Mouse (Mus musculus): Measurements from ENCODE around the gene Nefh. TPM values are rescaled to one million over a fixed set of nuclear protein-coding genes. Genes with fewer than 3 reads are reported as not detected.

Nefh gene
- polyA plus RNA-seq, 1 experiment from 2014 or later, result 0.66 TPM

GRCm38 (mm10) chr11:4949256-4950044, 1.6 kb upstream of the Nefh start:
- peaks cover 98% of the 10 kb centered on the region for H3K27me3 ChIP-seq (replicated peaks)
- H3K9me3 ChIP-seq (replicated peaks), result no peaks in the 10 kb centered on the region
- peaks cover 19% of the 10 kb centered on the region for H3K4me1 ChIP-seq (replicated peaks)
- no peaks in the 10 kb centered on the region for H3K36me3 ChIP-seq
- no peak overlapping the region for H3K4me3 ChIP-seq
- H3K4me2 ChIP-seq, result no peak overlapping the region
- ATAC-seq (ENCODE audit: insufficient number of reproducible peaks, low FRiP score), result peak; percentile 44; the same call in 1 of the 2 replicates
- WGBS, result 6% methylated on average over 23 of the region's 23 CpGs
- no peak overlapping the region for H3K27ac ChIP-seq (ENCODE audit: poor library complexity, severe bottlenecking)
- H3K9ac ChIP-seq, result no peak overlapping the region

GRCm38 (mm10) chr11:4948792-4949191, 928 bp upstream of the Nefh start:
- H3K4me1 ChIP-seq (replicated peaks), result peaks cover 16% of the 10 kb centered on the region
- no peaks in the 10 kb centered on the region for H3K9me3 ChIP-seq (replicated peaks)
- no peak overlapping the region for H3K4me3 ChIP-seq
- H3K27me3 ChIP-seq (replicated peaks), result peaks cover 98% of the 10 kb centered on the region
- WGBS, result 37% methylated on average over 8 of the region's 8 CpGs
- H3K27ac ChIP-seq (ENCODE audit: poor library complexity, severe bottlenecking), result no peak overlapping the region
- ATAC-seq (ENCODE audit: insufficient number of reproducible peaks, low FRiP score), result no peak
- no peak overlapping the region for H3K9ac ChIP-seq
- H3K4me2 ChIP-seq, result no peak overlapping the region
- no peaks in the 10 kb centered on the region for H3K36me3 ChIP-seq

- peak; percentile 44; the same call in 1 of the 2 replicates for ATAC-seq (ENCODE audit: insufficient number of reproducible peaks, low FRiP score)
- peaks cover 97% of the 10 kb centered on the region for H3K27me3 ChIP-seq (replicated peaks)
- H3K36me3 ChIP-seq, result no peaks in the 10 kb centered on the region
- H3K9me3 ChIP-seq (replicated peaks), result no peaks in the 10 kb centered on the region
- under 1% methylated on average over 120 of the region's 120 CpGs for WGBS
- peak overlapping the region; percentile 64 for H3K4me3 ChIP-seq
- H3K4me1 ChIP-seq (replicated peaks), result peaks cover 14% of the 10 kb centered on the region
- H3K9ac ChIP-seq, result peak overlapping the region; percentile 50
- no peak overlapping the region for H3K27ac ChIP-seq (ENCODE audit: poor library complexity, severe bottlenecking)
- H3K4me2 ChIP-seq, result peak overlapping the region; percentile 98
Measured at GRCm38 (mm10) chr11:4946947-4947812, 684 bp downstream of the Nefh start.

- Histone ChIP-seq H3K9ac (no peak overlapping the region), H3K9me3 (replicated peaks) (no peaks in the 10 kb centered on the region), H3K27ac (ENCODE audit: poor library complexity, severe bottlenecking) (no peak overlapping the region), H3K36me3 (no peaks in the 10 kb centered on the region), H3K4me1 (replicated peaks) (peaks cover 14% of the 10 kb centered on the region), H3K4me2 (peak overlapping the region; percentile 98), H3K4me3 (peak overlapping the region; percentile 64), H3K27me3 (replicated peaks) (peaks cover 94% of the 10 kb centered on the region)
- no peak for ATAC-seq (ENCODE audit: insufficient number of reproducible peaks, low FRiP score)
- whole genome bisulfite sequencing, result 47% methylated on average over 13 of the region's 13 CpGs
Measured at GRCm38 (mm10) chr11:4946530-4946929, 1.3 kb downstream of the Nefh start.

- no peak overlapping the region for H3K9ac ChIP-seq
- H3K4me3 ChIP-seq, result no peak overlapping the region
- no peak overlapping the region for H3K27ac ChIP-seq (ENCODE audit: poor library complexity, severe bottlenecking)
- no peaks in the 10 kb centered on the region for H3K9me3 ChIP-seq (replicated peaks)
- no peak for ATAC-seq (ENCODE audit: insufficient number of reproducible peaks, low FRiP score)
- H3K4me1 ChIP-seq (replicated peaks), result peaks cover 16% of the 10 kb centered on the region
- no peak overlapping the region for H3K4me2 ChIP-seq
- no peaks in the 10 kb centered on the region for H3K36me3 ChIP-seq
- no peaks in the 10 kb centered on the region for H3K27me3 ChIP-seq (replicated peaks)
- 82% methylated on average over 5 of the region's 5 CpGs for WGBS
Measured at GRCm38 (mm10) chr11:4936243-4936642, 11.6 kb downstream of the Nefh start.

- no peaks in the 10 kb centered on the region for H3K27me3 ChIP-seq (replicated peaks)
- H3K4me2 ChIP-seq, result peak overlapping the region; percentile 8
- 0 out of 2 replicates have a peak overlapping the region, but pooled peaks have one; percentile 26 for H3K9ac ChIP-seq
- peak; percentile 67 for ATAC-seq (ENCODE audit: insufficient number of reproducible peaks, low FRiP score)
- peaks cover 30% of the 10 kb centered on the region for H3K36me3 ChIP-seq
- peaks cover 51% of the 10 kb centered on the region for H3K4me1 ChIP-seq (replicated peaks)
- 13% methylated on average over 1 of the region's 1 CpGs for WGBS
- no peaks in the 10 kb centered on the region for H3K9me3 ChIP-seq (replicated peaks)
- H3K27ac ChIP-seq (ENCODE audit: poor library complexity, severe bottlenecking), result peak overlapping the region; percentile 88
- no peak overlapping the region for H3K4me3 ChIP-seq
Measured at GRCm38 (mm10) chr11:4931009-4931601, 16.8 kb downstream of the Nefh start.

GRCm38 (mm10) chr11:4927224-4927623, 20.6 kb downstream of the Nefh start:
- H3K4me1 ChIP-seq (replicated peaks), result peaks cover 44% of the 10 kb centered on the region

GRCm38 (mm10) chr11:4921751-4922150, 26.1 kb downstream of the Nefh start:
- Histone ChIP-seq H3K36me3 (peaks cover 88% of the 10 kb centered on the region), H3K4me3 (no peak overlapping the region), H3K27me3 (replicated peaks) (no peaks in the 10 kb centered on the region), H3K4me2 (no peak overlapping the region), H3K9ac (no peak overlapping the region), H3K4me1 (replicated peaks) (peaks cover 3% of the 10 kb centered on the region; the same call in 1 of the 2 replicates), H3K9me3 (replicated peaks) (no peaks in the 10 kb centered on the region), H3K27ac (ENCODE audit: poor library complexity, severe bottlenecking) (no peak overlapping the region)
- no peak for ATAC-seq (ENCODE audit: insufficient number of reproducible peaks, low FRiP score)
- 81% methylated on average over 7 of the region's 7 CpGs for WGBS

More at GRCm38 (mm10) chr11:4927224-4927623, 20.6 kb downstream of the Nefh start:
- H3K4me3 ChIP-seq, result no peak overlapping the region
- no peaks in the 10 kb centered on the region for H3K9me3 ChIP-seq (replicated peaks)
- WGBS, result 80% methylated on average over 3 of the region's 3 CpGs
- H3K36me3 ChIP-seq, result peaks cover 67% of the 10 kb centered on the region
- H3K9ac ChIP-seq, result no peak overlapping the region
- H3K27ac ChIP-seq (ENCODE audit: poor library complexity, severe bottlenecking), result no peak overlapping the region
- no peak overlapping the region for H3K4me2 ChIP-seq
- no peak for ATAC-seq (ENCODE audit: insufficient number of reproducible peaks, low FRiP score)
- H3K27me3 ChIP-seq (replicated peaks), result no peaks in the 10 kb centered on the region

GRCm38 (mm10) chr11:4921281-4921680, 26.6 kb downstream of the Nefh start:
- ATAC-seq (ENCODE audit: insufficient number of reproducible peaks, low FRiP score), result no peak
- peaks cover 88% of the 10 kb centered on the region for H3K36me3 ChIP-seq
- H3K4me3 ChIP-seq, result no peak overlapping the region
- H3K9me3 ChIP-seq (replicated peaks), result no peaks in the 10 kb centered on the region
- H3K9ac ChIP-seq, result no peak overlapping the region
- H3K27me3 ChIP-seq (replicated peaks), result no peaks in the 10 kb centered on the region
- H3K27ac ChIP-seq (ENCODE audit: poor library complexity, severe bottlenecking), result no peak overlapping the region
- no peak overlapping the region for H3K4me2 ChIP-seq
- H3K4me1 ChIP-seq (replicated peaks), result no peaks in the 10 kb centered on the region
- 81% methylated on average over 2 of the region's 2 CpGs for WGBS

- Histone ChIP-seq H3K27ac (ENCODE audit: poor library complexity, severe bottlenecking) (no peak overlapping the region), H3K4me2 (no peak overlapping the region), H3K9ac (no peak overlapping the region), H3K36me3 (peaks cover 78% of the 10 kb centered on the region), H3K4me1 (replicated peaks) (no peaks in the 10 kb centered on the region), H3K4me3 (no peak overlapping the region), H3K9me3 (replicated peaks) (no peaks in the 10 kb centered on the region), H3K27me3 (replicated peaks) (no peaks in the 10 kb centered on the region)
- ATAC-seq (ENCODE audit: insufficient number of reproducible peaks, low FRiP score), result 0 out of 2 replicates have a peak, but pooled peaks have one; percentile 18
- WGBS, result 17% methylated on average over 1 of the region's 1 CpGs
Measured at GRCm38 (mm10) chr11:4916068-4916467, 31.8 kb downstream of the Nefh start.

GRCm38 (mm10) chr11:4906231-4906630, 41.6 kb downstream of the Nefh start:
- no peak overlapping the region for H3K9ac ChIP-seq
- no peak overlapping the region for H3K4me2 ChIP-seq
- no peaks in the 10 kb centered on the region for H3K4me1 ChIP-seq (replicated peaks)
- no peaks in the 10 kb centered on the region for H3K9me3 ChIP-seq (replicated peaks)
- H3K36me3 ChIP-seq, result peaks cover 72% of the 10 kb centered on the region
- WGBS, result 85% methylated on average over 6 of the region's 6 CpGs
- H3K27me3 ChIP-seq (replicated peaks), result no peaks in the 10 kb centered on the region
- H3K4me3 ChIP-seq, result no peak overlapping the region
- ATAC-seq (ENCODE audit: insufficient number of reproducible peaks, low FRiP score), result no peak
- no peak overlapping the region for H3K27ac ChIP-seq (ENCODE audit: poor library complexity, severe bottlenecking)

Data from heart, embryonic 12.5 days (tissue).